ENCODE assay signal across 8 mouse cellular contexts in genomic region chr7:110816037-110816436, GRCm38 (mm10). TPM values are rescaled to one million over a fixed set of nuclear protein-coding genes. Genes with fewer than 3 reads are reported as not detected.
A peak's percentile ranks its signal among the peaks of the same experiment; 100 is the strongest.
DNase-seq lines count a peak whose midpoint lies in the region; ATAC-seq lines count a peak whose summit lies in the region.

No protein-coding gene starts in this region.

- H3K36me3 ChIP-seq in forebrain, embryonic 11.5 days (ENCODE audit: control insufficient read depth, insufficient read depth, low read length): no peaks in the 10 kb centered on the region
- peaks cover 4% of the 10 kb centered on the region; the same call in 1 of the 2 replicates for H3K36me3 ChIP-seq in forebrain, embryonic 15.5 days
- no peaks in the 10 kb centered on the region for H3K36me3 ChIP-seq in neural tube, embryonic 11.5 days (ENCODE audit: control insufficient read depth, insufficient read depth, low read length)
- peaks cover 35% of the 10 kb centered on the region for H3K36me3 ChIP-seq in intestine, embryonic 14.5 days (ENCODE audit: control insufficient read depth, insufficient read depth, low read length)
- H3K36me3 ChIP-seq in lung, embryonic 16.5 days (ENCODE audit: control insufficient read depth, insufficient read depth, low read length): peaks cover 2% of the 10 kb centered on the region

- no peaks in the 10 kb centered on the region for H3K4me1 ChIP-seq in forebrain, embryonic 11.5 days (replicated peaks; ENCODE audit: control insufficient read depth, insufficient read depth, low read length)
- H3K4me1 ChIP-seq in forebrain, embryonic 15.5 days: no peaks in the 10 kb centered on the region
- no peaks in the 10 kb centered on the region for H3K4me1 ChIP-seq in neural tube, embryonic 11.5 days (ENCODE audit: control insufficient read depth, insufficient read depth, low read length)
- 0 out of 2 replicates have a peak, but pooled peaks cover under 1% of the 10 kb centered on the region for H3K4me1 ChIP-seq in intestine, embryonic 14.5 days (replicated peaks; ENCODE audit: control insufficient read depth, insufficient read depth, low read length)
- peaks cover 7% of the 10 kb centered on the region for H3K4me1 ChIP-seq in lung, embryonic 16.5 days (replicated peaks; ENCODE audit: control insufficient read depth, insufficient read depth, low read length)

- H3K4me2 ChIP-seq in forebrain, embryonic 11.5 days (ENCODE audit: low read depth, low read length, severe bottlenecking): no peak overlapping the region
- no peak overlapping the region for H3K4me2 ChIP-seq in forebrain, embryonic 15.5 days (replicated peaks)
- H3K4me2 ChIP-seq in neural tube, embryonic 11.5 days (ENCODE audit: low read depth): no peak overlapping the region
- no peak overlapping the region for H3K4me2 ChIP-seq in intestine, embryonic 14.5 days (ENCODE audit: low read length)
- no peak overlapping the region for H3K4me2 ChIP-seq in lung, embryonic 16.5 days (ENCODE audit: low read depth, low read length)

- H3K9ac ChIP-seq in forebrain, embryonic 11.5 days (ENCODE audit: low read length): no peak overlapping the region
- H3K9ac ChIP-seq in forebrain, embryonic 15.5 days (replicated peaks): no peak overlapping the region
- H3K9ac ChIP-seq in neural tube, embryonic 11.5 days (ENCODE audit: low read length): no peak overlapping the region
- no peak overlapping the region for H3K9ac ChIP-seq in intestine, embryonic 14.5 days (ENCODE audit: low read length)
- H3K9ac ChIP-seq in lung, embryonic 16.5 days (ENCODE audit: low read length): no peak overlapping the region

- no peaks in the 10 kb centered on the region for H3K27me3 ChIP-seq in forebrain, embryonic 11.5 days (ENCODE audit: control insufficient read depth, insufficient read depth, low read length)
- H3K27me3 ChIP-seq in forebrain, embryonic 15.5 days: no peaks in the 10 kb centered on the region
- H3K27me3 ChIP-seq in neural tube, embryonic 11.5 days (ENCODE audit: control insufficient read depth, insufficient read depth, low read length): no peaks in the 10 kb centered on the region
- H3K27me3 ChIP-seq in intestine, embryonic 14.5 days (replicated peaks; ENCODE audit: control insufficient read depth, insufficient read depth, low read length): no peaks in the 10 kb centered on the region
- H3K27me3 ChIP-seq in lung, embryonic 16.5 days (ENCODE audit: control insufficient read depth, insufficient read depth, low read depth, low read length): no peaks in the 10 kb centered on the region

- 73% methylated on average over 5 of the region's 5 CpGs for WGBS in forebrain, embryonic 11.5 days
- WGBS in forebrain, embryonic 15.5 days: 79% methylated on average over 5 of the region's 5 CpGs
- 70% methylated on average over 5 of the region's 5 CpGs for WGBS in neural tube, embryonic 11.5 days
- WGBS in intestine, embryonic 14.5 days: 68% methylated on average over 5 of the region's 5 CpGs
- 64% methylated on average over 5 of the region's 5 CpGs for WGBS in lung, embryonic 16.5 days

- H3K27ac ChIP-seq in forebrain, embryonic 11.5 days (ENCODE audit: low read depth, low read length): no peak overlapping the region
- H3K27ac ChIP-seq in forebrain, embryonic 15.5 days (replicated peaks): no peak overlapping the region
- H3K27ac ChIP-seq in neural tube, embryonic 11.5 days (ENCODE audit: low read depth, low read length): no peak overlapping the region
- no peak overlapping the region for H3K27ac ChIP-seq in intestine, embryonic 14.5 days (ENCODE audit: low read depth)
- no peak overlapping the region for H3K27ac ChIP-seq in lung, embryonic 16.5 days (ENCODE audit: low read length)

- peak; percentile 63 for DNase-seq in forebrain, embryonic 11.5 days (ENCODE audit: low spot score)
- DNase-seq in neural tube, embryonic 11.5 days (ENCODE audit: low spot score): peak; percentile 38
- no peak for DNase-seq in neural tube, embryonic 10.5 days (ENCODE audit: extremely low spot score, low spot score)
- peak; percentile 57 to 75 for DNase-seq in cerebellum, postnatal 10 days
- peak; percentile 73 for DNase-seq in intestine, embryonic 14.5 days (ENCODE audit: low spot score)
- DNase-seq in thymus, postnatal 0 days (ENCODE audit: low spot score): peak; percentile 72

- 0 out of 2 replicates have a peak, but pooled peaks have one; percentile 10 for ATAC-seq in forebrain, embryonic 11.5 days (replicated peaks; ENCODE audit: low FRiP score)
- ATAC-seq in forebrain, embryonic 15.5 days (replicated peaks): no peak
- ATAC-seq in neural tube, embryonic 11.5 days (ENCODE audit: insufficient read depth, low FRiP score, low TSS enrichment): no peak
- ATAC-seq in intestine, embryonic 14.5 days (replicated peaks; ENCODE audit: low FRiP score, low TSS enrichment, low read depth): 0 out of 2 replicates have a peak, but pooled peaks have one; percentile 19
- peak; percentile 56 for ATAC-seq in lung, embryonic 16.5 days (ENCODE audit: low read depth)

- no peaks in the 10 kb centered on the region for H3K9me3 ChIP-seq in forebrain, embryonic 11.5 days (ENCODE audit: control insufficient read depth, low read length)
- no peaks in the 10 kb centered on the region for H3K9me3 ChIP-seq in forebrain, embryonic 15.5 days
- H3K9me3 ChIP-seq in neural tube, embryonic 11.5 days (ENCODE audit: control insufficient read depth, low read length): no peaks in the 10 kb centered on the region
- H3K9me3 ChIP-seq in intestine, embryonic 14.5 days (ENCODE audit: control insufficient read depth, low read length): no peaks in the 10 kb centered on the region
- no peaks in the 10 kb centered on the region for H3K9me3 ChIP-seq in lung, embryonic 16.5 days (ENCODE audit: control insufficient read depth, low read length)

- H3K4me3 ChIP-seq in forebrain, embryonic 11.5 days (ENCODE audit: low read depth, low read length): no peak overlapping the region
- no peak overlapping the region for H3K4me3 ChIP-seq in forebrain, embryonic 15.5 days
- no peak overlapping the region for H3K4me3 ChIP-seq in neural tube, embryonic 11.5 days (ENCODE audit: low read depth, low read length)
- no peak overlapping the region for H3K4me3 ChIP-seq in intestine, embryonic 14.5 days (ENCODE audit: low read depth, low read length)
- no peak overlapping the region for H3K4me3 ChIP-seq in lung, embryonic 16.5 days (ENCODE audit: low read length)

RNA-seq across cellular contexts. Expression of gene Rnf141, which starts 28.2 kb away (rescaled TPM):
- polyA plus RNA-seq in forebrain, embryonic 11.5 days (2014; fragmentation: Nextera tagmentation; extraction: Ambion mirVana): 30.6 and 33.2 TPM in 2 replicates
- 36.1 and 41.1 TPM in 2 replicates for polyA plus RNA-seq in forebrain, embryonic 15.5 days (2015; fragmentation: Nextera tagmentation; extraction: Ambion mirVana)
- 30.8 and 31.3 TPM in 2 replicates for polyA plus RNA-seq in neural tube, embryonic 11.5 days (2014; fragmentation: Nextera tagmentation; extraction: Ambion mirVana)
- 40.8 and 41.2 TPM in 2 replicates for polyA plus RNA-seq in intestine, embryonic 14.5 days (2014; fragmentation: Nextera tagmentation; extraction: Ambion mirVana)
- polyA plus RNA-seq in lung, embryonic 16.5 days (2015; fragmentation: Nextera tagmentation; extraction: Ambion mirVana): 37.5 and 37.7 TPM in 2 replicates
- 13.1 and 13.9 TPM in 2 replicates for polyA plus RNA-seq in thymus, postnatal 0 days (2015; fragmentation: Nextera tagmentation; extraction: Ambion mirVana)

RNA-seq across cellular contexts. Expression of gene Lyve1, which starts 47.0 kb away (rescaled TPM):
- polyA plus RNA-seq in forebrain, embryonic 11.5 days (2014; fragmentation: Nextera tagmentation; extraction: Ambion mirVana): 2.1 and 2.8 TPM in 2 replicates
- 3.5 and 4.1 TPM in 2 replicates for polyA plus RNA-seq in forebrain, embryonic 15.5 days (2015; fragmentation: Nextera tagmentation; extraction: Ambion mirVana)
- 1.6 and 1.7 TPM in 2 replicates for polyA plus RNA-seq in neural tube, embryonic 11.5 days (2014; fragmentation: Nextera tagmentation; extraction: Ambion mirVana)
- 7.8 and 10.3 TPM in 2 replicates for polyA plus RNA-seq in intestine, embryonic 14.5 days (2014; fragmentation: Nextera tagmentation; extraction: Ambion mirVana)
- polyA plus RNA-seq in lung, embryonic 16.5 days (2015; fragmentation: Nextera tagmentation; extraction: Ambion mirVana): 67.3 and 72.5 TPM in 2 replicates
- polyA plus RNA-seq in thymus, postnatal 0 days (2015; fragmentation: Nextera tagmentation; extraction: Ambion mirVana): 3.0 and 3.8 TPM in 2 replicates

RNA-seq across cellular contexts. Expression of gene Ampd3, which starts 48.0 kb away (rescaled TPM):
- polyA plus RNA-seq in forebrain, embryonic 11.5 days (2014; fragmentation: Nextera tagmentation; extraction: Ambion mirVana): 1.6 and 1.9 TPM in 2 replicates
- 4.4 and 4.8 TPM in 2 replicates for polyA plus RNA-seq in forebrain, embryonic 15.5 days (2015; fragmentation: Nextera tagmentation; extraction: Ambion mirVana)
- polyA plus RNA-seq in neural tube, embryonic 11.5 days (2014; fragmentation: Nextera tagmentation; extraction: Ambion mirVana): 1.5 TPM in 2 replicates
- polyA plus RNA-seq in intestine, embryonic 14.5 days (2014; fragmentation: Nextera tagmentation; extraction: Ambion mirVana): 1.3 and 1.9 TPM in 2 replicates
- 2.7 and 3.0 TPM in 2 replicates for polyA plus RNA-seq in lung, embryonic 16.5 days (2015; fragmentation: Nextera tagmentation; extraction: Ambion mirVana)
- 5.6 and 6.2 TPM in 2 replicates for polyA plus RNA-seq in thymus, postnatal 0 days (2015; fragmentation: Nextera tagmentation; extraction: Ambion mirVana)

Comparison
In these comparisons a context has a peak if more than half of its experiments do, and no peak if none do; other contexts are left out.
1. ATAC-seq: peak in forebrain, embryonic 11.5 days (single experiment), intestine, embryonic 14.5 days (single experiment) and lung, embryonic 16.5 days (single experiment); none in forebrain, embryonic 15.5 days (single experiment) and neural tube, embryonic 11.5 days (single experiment).